Mouse (Mus musculus) granulocyte monocyte progenitor cell, adult 5-6 weeks (primary cell): Measurements from ENCODE around the gene Rad51c. TPM values are rescaled to one million over a fixed set of nuclear protein-coding genes. Genes with fewer than 3 reads are reported as not detected.
"Not testable (repeated sequence)": the region's sequence is repeated elsewhere in the genome, so short reads cannot be mapped to it uniquely, and the experiment has no call there.

Experiments
- ATAC-seq: replicated peaks from 2 replicates; pipeline ENCODE4 v1.8.0; 2016; ENCODE audit warnings: mild to moderate bottlenecking, moderate TSS enrichment, inconsistent platforms; ENCODE audit not compliant: poor library complexity, severe bottlenecking
- total RNA-seq, 2 experiments: library from RNA; stranded (forward) in 1 of 2; stranded (reverse) in 1 of 2; fragments of 200-712, 200-1000 nt in 1 of 2; fragments of >200 nt in 1 of 2; fragmentation: Nextera tagmentation in 1 of 2; gene quantifications; 2 replicates each; pipeline ENCODE4 v1.2.3; 2014 to 2017

The Rad51c gene
- total RNA-seq, 2 experiments from 2014 or later: 1.8 to 6.3 TPM

DNA sequence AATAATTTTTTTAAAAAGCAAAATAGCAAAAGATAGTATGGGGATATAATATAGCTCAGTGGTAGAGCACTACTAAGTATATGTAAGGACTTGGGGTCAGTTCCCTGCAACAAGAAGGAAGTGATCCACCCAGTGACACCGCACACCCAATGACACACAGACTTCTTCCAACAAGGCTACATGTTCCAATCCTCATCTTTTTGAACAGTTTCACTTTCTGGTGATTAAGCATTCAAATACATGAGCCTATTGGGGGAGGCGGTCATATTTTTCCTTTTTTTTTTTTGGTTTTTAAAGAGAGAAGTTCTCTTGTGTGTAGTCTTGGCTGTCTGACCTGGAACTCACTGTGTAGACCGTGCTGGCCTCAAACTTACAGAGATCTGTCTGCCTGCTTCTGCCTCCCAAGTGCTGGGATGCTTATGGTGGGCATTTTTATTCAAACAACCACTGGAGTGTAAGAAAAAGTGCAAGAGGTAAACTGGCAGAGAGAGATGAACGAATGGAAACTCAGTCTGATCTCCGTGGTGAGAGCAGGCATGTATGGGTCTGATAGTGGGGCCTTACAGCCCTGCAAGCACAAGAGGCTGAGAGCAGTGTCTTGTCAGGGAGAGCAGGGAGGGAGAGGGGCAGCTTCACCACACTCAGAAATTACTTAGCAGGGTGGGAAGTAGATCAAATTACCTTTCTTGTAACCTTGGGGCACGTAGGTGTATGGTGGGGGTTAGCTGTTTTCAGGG lies 28.3 kb upstream of the Rad51c start:
- peak; percentile 89 for ATAC-seq

DNA sequence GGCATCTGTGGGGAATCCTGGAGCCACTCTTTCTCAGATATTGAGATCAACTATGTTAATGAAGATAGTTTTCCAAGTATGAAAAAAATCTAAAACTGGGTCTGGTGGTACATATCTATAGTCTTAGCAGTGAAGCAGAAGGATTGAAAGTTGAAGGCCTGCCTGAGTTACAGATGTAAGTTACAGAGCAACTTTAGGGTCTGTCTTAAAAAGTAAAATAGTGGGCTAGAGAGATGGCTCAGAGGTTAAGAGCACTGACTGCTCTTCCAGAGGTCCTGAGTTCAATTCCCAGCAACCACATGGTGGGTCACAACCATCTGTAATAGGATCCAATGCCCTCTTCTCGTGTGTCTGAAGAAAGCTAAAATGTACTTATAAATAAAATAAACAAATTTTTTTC lies 27.7 kb upstream of the Rad51c start:
- no peak for ATAC-seq

DNA sequence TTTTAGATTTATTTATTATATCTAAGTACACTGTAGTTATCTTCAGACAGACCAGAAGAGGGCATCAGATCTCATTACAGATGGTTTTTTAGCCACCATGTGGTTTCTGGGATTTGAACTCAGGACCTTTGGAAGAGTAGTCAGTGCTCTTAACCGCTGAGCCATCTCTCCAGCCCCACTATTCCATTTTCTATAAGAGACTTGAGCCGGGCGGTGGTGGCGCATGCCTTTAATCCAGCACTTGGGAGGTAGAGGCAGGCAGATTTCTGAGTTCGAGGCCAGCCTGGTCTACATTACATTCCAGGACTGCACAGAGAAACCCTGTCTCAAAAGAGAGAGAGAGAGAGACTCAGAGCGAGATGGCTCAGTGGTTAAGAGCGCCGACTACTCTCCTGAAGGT lies 27.1 kb upstream of the Rad51c start:
- not testable (repeated sequence) for ATAC-seq

DNA sequence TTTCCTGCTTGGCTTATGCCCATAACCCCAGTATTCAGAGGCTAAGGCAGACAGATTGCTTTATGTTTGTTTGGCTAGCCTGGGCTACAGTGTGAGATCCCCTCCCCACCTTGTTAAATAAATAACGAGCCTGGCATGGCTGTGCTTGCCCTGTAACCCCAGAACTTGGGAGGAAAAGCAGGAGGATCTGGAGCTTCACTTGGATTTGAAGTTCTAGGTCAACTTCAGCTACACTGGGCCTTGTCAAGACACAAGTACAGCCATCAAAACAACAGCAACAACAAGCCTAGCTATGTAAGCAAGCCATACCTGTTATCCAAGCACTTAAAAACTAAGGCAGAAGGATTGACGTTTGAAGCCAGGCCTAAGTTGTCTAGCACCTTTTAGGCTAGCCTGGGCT lies 25.6 kb upstream of the Rad51c start:
- ATAC-seq: no peak

DNA sequence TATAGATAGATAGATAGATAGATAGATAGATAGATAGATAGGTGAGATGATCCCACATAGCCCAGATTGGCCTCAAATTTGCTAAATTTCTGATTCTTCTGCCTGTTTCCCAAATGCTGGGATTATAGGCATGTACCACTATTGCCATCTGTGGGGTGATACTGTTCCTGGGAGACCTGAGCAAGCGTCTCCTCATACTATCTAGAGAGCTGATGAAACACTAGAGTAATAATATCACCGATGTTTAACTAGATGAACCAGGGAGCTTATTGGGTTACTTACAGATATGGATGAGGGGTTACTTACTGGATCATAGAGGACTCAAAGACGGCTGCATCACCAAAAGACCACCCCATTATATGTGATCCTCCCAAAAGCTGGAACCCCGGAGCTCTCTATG lies 24.6 kb upstream of the Rad51c start:
- no peak for ATAC-seq

DNA sequence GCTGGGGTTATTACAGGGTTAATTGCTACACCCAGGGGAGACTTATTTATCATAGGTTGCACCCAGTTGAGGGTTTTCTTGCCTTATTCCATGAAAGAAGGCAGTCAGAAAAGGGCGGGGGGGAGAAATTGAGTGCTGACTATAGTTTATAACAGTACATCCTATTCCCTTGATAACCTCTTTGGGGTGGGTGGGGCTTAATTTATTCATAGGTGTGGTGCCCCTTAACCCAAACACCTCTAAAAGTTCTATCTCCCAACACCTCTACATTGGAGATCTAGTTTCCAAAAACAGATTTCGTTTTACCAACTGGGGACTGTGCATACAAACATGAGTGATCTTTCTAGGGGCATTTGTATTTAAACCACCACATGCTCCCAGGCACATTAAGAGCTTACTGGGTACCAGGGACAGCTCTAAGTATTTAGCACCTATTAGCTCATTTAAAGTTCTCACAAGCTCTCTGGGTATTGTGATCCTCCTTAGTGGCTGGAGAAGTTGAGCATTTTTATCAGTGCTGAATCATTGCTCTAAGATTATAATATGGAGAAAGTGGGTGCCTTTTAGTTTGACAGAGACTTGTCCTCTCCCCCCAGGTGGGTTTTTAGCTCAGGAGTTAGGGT lies 23.4 kb upstream of the Rad51c start:
- ATAC-seq: no peak

DNA sequence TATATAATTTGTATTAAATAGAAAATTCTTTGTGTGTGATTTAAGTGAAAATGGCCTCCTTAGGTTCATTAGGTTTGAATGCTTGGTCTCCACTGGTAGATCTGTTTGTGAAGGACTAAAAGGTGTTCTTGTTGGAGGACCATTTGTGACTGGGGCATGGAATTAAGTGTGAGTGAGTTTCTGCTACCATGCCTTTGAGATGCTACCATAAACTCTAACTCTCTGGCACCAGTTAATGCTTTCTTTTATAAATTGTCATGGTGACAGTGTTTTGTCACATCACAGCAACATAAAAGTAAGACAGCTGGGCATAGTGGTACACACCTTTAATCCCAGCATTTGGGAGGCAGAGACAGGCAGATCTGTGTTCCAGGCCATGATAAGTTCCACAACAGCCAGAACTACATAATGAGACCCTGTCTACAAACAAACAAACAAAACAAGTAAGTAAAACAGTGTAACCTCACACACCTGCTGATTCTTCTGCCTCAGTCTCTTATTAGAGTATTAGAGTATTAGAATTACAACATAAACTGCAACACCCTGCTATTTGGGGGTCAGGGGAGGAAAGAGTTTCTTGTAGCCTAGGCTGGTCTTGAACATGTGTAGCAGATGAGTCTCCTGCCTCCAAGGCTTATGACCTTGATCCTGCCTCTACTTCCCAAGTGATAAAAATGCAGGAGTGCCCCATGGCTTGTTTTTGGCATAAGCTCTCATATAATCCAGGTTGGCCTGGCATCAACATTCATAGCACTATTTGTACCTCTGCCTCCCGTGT lies 22.7 kb upstream of the Rad51c start:
- ATAC-seq: peak; percentile 30

DNA sequence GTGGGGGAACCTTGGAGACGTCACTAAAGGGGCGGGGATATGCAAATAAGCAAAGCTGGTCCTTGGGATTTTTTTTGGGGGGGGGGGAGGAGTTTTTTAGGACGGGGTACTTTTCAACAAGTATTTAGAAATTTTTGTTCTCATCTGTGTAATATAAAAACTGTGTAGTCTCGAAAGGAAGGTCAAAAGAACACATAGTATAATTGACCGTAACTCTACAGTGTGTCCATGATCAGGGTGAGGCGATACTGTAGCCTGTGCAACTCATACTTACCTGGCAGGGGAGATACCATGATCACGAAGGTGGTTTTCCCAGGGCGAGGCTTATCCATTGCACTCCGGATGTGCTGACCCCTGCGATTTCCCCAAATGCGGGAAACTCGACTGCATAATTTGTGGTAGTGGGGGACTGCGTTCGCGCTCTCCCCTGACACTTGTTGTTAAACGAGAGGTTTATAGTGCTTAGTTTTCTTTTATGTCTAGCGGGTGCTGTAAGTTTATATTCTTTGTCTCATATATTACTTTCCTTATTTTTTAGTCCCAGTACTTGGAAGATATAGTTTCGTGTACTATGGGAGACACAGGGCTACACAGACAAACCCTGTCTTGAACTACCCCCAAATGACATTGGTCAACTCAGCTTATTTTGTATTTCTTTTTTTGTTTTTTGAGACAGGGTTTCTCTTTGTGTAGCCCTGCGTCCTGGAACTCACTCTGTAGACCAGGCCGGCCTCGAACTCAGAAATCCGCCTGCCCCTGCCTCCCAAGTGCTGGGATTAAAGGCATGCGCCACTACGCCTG lies 21.9 kb upstream of the Rad51c start:
- ATAC-seq: peak; percentile 35

DNA sequence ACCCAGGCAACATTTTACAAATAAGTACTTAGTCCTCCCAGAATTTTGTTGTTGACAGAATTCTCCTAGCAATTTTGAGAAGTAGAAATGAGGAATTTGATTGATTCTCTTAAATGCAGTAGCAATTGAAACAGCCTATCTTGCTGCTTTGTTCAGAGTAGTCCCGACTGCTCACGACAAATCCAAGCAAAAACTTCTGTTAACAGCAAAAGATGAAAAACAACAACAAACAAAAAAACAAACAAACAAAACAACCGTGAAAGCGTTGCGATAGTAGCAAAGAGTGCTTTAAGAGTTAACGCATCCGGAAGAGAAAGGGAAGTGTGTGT lies 21.3 kb upstream of the Rad51c start:
- no peak for ATAC-seq

DNA sequence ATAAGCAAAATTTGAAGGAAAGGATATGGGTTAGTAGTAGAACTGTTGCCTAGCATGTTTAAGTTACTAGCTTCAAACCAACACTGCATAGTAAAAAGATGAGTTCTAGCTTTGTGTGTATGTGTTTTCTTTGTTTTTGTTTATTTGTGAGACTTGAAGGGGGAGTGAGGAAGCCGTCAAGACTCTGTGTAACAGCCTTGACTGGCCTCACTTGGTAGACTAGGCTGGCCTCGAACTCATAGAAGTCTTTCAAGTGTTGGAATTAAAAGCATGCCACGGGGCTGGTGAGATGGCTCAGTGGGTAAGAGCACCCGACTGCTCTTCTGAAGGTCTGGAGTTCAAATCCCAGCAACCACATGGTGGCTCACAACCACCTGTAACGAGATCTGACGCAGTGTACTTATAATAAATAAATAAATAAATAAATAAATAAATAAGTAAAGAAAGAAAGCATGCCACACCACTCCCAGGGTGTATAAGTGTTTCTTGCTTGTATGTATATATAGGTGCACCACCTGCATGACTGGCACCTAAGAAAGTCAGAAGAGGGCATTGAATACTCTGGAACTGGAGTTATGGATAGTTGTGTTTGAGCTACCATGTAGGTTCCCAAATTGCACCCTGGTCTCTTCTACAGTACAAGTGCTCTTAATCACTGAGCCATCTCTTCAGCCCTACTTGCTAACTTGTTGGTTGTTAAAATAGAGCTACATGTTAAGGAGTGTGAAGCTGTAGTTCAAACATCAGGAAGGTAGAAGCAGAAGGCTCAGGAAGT lies 19.0 kb upstream of the Rad51c start:
- peak; percentile 18 for ATAC-seq

DNA sequence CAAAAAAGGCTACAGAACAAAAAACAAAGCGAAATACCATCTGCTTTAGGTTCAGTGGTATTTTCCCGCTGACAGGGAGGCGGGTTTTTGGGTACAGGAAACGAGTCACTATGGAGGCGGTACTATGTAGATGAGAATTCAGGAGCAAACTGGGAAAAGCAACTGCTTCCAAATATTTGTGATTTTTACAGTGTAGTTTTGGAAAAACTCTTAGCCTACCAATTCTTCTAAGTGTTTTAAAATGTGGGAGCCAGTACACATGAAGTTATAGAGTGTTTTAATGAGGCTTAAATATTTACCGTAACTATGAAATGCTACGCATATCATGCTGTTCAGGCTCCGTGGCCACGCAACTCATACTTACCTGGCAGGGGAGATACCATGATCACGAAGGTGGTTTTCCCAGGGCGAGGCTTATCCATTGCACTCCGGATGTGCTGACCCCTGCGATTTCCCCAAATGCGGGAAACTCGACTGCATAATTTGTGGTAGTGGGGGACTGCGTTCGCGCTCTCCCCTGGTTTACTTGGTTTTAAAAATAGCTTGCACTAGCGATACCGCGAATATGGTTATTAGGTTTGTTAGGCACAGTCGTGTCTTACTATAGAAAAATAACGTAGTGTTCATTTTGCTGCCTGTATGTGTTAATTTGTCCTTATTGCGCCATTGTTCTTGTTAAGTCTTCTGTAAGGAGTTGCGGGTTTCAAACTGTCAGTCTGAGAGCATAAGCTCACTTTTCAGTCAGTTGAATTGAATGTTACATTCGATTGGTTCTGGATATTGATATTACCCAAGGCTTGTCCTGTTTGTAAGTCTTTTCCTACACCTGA lies 18.0 kb upstream of the Rad51c start:
- peak; percentile 64 for ATAC-seq

DNA sequence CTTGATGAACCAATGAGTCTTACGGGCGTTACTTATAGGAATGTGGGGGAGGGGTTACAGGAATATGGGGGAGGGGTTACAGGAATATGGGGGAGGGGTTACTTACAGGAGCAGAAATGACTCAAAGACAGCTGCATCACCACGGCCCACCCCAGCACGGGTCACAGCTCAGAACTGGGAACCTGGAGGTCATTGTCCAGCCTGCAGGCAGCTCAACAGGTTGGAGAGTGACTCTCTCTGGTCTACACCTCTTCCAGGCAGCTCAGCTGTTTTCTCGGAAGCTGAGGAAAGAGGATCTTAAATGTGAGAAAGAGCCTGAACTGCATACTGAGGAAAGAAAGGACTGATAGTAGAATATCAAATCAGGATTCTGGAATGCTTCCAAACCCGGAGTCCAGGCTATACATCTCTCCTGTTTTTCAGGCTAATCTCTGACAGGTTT lies 17.0 kb upstream of the Rad51c start:
- ATAC-seq: no peak

DNA sequence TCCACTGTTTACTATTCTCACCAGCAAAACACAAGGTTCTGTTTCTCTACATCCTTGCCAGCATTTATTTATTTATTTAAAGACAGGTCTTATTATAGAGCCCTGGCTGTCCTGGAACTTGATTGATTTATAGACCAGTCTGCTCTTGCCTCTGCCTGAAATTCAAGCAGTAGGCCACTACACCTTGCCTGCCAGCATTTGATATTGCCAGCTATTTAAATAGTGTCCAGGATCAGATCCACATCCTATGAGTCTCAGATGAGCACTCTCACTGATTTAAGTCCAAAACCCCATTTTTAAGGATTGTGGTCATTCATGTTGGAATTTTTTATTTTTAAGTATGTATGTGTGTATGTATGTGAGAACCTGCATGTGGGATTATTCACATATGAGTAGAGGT lies 16.1 kb upstream of the Rad51c start:
- ATAC-seq: no peak

DNA sequence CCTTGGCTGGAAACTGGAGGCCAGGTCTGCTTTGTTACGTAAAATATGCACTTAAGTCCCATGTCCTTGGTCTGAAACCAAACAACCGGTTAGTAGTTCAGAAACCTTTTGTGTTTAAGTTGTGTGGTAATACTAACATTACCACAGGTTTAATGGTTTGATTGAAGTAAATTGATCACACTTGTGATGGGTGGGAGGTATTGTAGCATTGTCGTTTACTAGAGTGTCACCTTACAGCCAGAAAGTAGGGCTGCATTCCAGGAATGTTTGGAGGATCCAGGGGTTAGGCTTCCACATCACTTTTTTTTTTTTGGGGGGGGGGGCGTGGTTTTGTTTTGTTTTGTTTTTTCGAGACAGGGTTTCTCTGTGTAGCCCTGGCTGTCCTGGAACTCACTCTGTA lies 11.4 kb upstream of the Rad51c start:
- ATAC-seq: no peak

DNA sequence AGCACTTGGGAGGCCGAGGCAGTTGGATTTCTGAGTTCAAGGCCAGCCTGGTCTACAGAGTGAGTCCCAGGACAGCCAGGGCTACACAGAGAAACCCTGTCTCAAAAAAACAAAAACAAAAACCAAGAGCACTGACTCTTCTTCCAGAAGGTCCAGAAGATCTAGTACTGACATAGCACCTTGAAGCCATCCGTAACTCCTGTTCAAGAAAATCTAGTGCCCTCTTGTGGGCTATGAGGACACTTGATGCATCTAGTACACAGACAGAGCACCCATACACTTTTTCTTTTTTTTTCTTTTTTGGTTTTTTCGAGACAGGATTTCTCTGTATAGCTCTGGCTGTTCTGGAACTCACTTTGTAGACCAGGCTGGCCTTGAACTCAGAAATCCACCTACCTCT lies 8.7 kb upstream of the Rad51c start:
- peak; percentile 53; the same call in 1 of the 2 replicates for ATAC-seq

DNA sequence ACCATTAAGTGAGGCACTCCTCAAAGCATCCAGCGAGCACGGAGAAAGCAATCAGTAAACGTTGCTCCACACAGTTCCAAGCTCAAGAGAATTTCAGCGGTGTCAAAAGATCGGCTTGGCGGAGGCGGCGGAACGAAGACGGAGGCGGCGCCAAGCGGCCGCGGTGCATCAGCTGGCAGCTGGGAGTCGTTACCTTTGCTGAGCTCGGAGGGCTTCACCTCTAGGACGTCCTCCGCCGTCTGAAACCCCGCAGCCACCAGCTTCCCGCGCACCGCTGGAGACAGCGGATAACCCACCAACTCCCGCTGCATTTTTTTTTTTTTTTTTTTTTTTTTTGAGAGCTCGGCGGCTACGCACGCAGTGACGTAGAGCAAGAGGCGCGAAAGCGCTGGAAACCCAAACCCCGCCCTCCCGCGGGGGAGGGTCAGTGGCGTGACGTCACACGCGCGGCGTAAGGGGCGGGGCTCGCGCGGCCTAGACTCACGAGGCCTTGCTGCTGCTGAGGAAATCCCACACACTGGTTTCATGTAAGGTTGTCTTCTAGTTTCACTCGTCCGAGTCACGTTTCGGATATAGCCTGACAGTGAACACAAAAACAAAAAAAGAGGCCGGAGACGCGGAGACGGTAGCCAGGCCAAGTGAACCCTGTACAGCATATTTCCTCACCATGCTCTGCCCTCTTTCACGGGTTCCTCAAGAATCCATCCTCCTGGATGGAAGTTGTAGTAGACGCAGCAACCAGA lies 472 bp downstream of the Rad51c start:
- peak; percentile 99 for ATAC-seq

DNA sequence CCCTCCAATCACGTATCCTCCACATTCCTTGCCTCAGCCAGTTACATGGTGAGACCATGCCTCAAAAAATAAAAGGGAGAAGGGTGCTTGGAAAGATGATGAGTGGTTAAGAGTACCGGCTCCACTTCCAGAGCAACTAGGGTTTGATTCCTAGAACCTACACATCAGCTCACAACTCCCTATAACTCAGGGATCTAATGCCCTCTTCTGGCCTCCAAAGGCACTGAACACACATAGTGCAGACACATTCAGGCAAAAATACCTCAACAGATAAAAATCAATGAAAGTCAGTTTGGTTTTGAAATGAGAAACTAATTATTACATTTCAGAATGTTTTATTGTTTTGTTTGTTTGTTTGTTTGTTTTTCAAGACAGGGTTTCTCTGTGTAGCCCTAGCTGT lies 6.4 kb downstream of the Rad51c start:
- no peak for ATAC-seq

DNA sequence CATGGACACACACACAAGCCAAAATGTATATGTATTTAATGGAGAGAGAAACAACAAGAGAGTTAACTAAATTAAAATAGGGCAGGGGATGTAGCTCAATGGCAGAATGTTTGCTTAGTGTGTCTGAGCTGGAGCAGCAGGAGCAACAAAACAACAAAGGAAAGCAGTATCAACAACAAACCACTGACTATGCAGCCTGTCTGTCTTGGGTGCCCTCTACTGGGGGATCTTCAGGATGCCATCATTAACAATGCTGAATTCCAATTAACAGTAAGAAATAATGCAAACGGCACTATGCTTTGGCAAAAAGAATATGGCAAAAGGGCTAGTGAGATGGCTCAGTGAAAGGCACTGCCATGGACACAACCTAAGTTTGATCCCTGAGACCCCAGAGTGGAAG lies 10.9 kb downstream of the Rad51c start:
- ATAC-seq: no peak
